Mouse (Mus musculus): ENCODE results near the gene Fyttd1.

DNA sequence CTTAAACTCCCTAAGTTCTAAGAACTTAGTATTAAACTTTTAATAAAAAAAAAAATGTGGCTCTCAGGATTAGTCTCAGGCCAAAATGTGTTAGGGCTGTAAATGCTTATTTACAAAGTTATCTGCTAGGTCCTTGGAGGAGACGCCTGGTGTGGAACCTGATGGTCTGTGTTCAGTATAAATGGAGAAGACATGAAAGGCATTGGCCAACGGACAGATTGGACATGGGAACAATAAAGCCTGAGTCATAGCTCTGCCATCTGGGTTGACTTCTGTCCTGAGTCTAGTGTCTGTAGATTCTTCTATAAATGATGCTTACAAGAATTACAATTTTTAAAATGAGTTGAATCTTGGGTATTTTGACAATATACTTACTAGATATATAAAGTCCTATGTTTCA, 28.9 kb downstream of the Fyttd1 start:
- TF ChIP-seq CTCF (IDR thresholded peaks at IDR 0.05; ENCODE audit: insufficient read depth, low read depth, low read length), result no peak
- no peak for TF ChIP-seq POLR2A (IDR thresholded peaks at IDR 0.05; ENCODE audit: insufficient read depth, low read depth, low read length)
